Mouse (Mus musculus): ENCODE results near the gene Eno3. TPM values are rescaled to one million over a fixed set of nuclear protein-coding genes. Genes with fewer than 3 reads are reported as not detected.
A peak's percentile ranks its signal among the peaks of the same experiment; 100 is the strongest.

Gene Eno3
- polyA plus RNA-seq, 1 experiment: 15.7 TPM

DNA sequence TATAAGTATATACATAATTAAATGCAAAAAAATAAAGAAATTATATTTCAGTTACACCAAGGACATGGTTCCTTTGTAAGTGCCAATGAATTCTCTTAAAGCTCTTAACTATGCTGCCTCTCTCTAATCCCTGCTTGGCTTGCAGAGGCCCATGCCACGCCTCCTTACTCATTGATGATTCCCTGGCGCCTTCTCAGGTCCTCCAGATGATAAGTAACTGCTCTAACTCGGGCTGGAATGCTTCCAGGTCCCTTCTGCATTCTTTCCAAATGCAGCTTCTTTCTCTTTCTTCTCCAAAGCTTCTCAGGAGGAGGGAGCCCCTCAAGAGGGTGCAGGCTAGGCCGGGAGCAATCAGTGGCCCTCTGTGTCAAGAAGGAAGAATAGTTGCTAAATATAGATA is 32.6 kb downstream of the Eno3 start:
- TF ChIP-seq POLR2A (IDR thresholded peaks at IDR 0.05; ENCODE audit: insufficient read depth, low read length) (no peak), EP300 (IDR thresholded peaks at IDR 0.05; ENCODE audit: insufficient read depth, low read depth, low read length) (no peak), CTCF (IDR thresholded peaks at IDR 0.05; ENCODE audit: low read depth, low read length) (no peak)
- Histone ChIP-seq H3K4me3 (ENCODE audit: low read depth, low read length) (no peak overlapping the region), H3K36me3 (ENCODE audit: control insufficient read depth, insufficient read depth, low read length, poor library complexity, severe bottlenecking) (no peaks in the 10 kb centered on the region), H3K27ac (ENCODE audit: insufficient read depth, low read length) (no peak overlapping the region), H3K9ac (ENCODE audit: low read depth, poor library complexity, severe bottlenecking) (no peak overlapping the region), H3K4me1 (ENCODE audit: control insufficient read depth, insufficient read depth, low read length) (no peaks in the 10 kb centered on the region), H3K9me3 (replicated peaks; ENCODE audit: control insufficient read depth, insufficient read depth, low read length, poor library complexity, severe bottlenecking) (no peaks in the 10 kb centered on the region), H3K27me3 (ENCODE audit: control insufficient read depth, insufficient read depth, low read length, poor library complexity, severe bottlenecking) (no peaks in the 10 kb centered on the region)

DNA sequence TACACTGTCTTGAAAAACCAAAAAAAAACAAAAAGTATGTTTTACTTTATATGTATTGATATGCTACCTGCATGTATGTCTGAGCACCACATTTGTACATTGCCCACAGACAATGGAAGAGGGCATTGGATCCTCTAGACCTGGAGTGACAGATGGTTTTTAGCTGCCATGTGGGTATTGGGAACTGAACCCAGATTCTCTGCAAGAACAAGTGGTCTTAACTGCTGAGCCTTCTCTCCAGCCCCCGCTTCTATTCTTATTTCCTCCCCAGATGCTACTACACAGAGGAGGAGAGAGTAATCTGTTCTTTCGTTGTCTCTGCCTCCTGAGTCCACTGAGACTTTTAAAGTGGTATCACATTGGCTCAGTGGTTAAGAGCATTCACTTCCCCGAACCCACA is 36.5 kb downstream of the Eno3 start:
- H3K9me3 ChIP-seq (replicated peaks; ENCODE audit: control insufficient read depth, insufficient read depth, low read length, poor library complexity, severe bottlenecking): no peaks in the 10 kb centered on the region
- TF ChIP-seq EP300 (IDR thresholded peaks at IDR 0.05; ENCODE audit: insufficient read depth, low read depth, low read length) (no peak), POLR2A (IDR thresholded peaks at IDR 0.05; ENCODE audit: insufficient read depth, low read length) (no peak), CTCF (IDR thresholded peaks at IDR 0.05; ENCODE audit: low read depth, low read length) (no peak)
- H3K27me3 ChIP-seq (ENCODE audit: control insufficient read depth, insufficient read depth, low read length, poor library complexity, severe bottlenecking): no peaks in the 10 kb centered on the region
- no peaks in the 10 kb centered on the region for H3K36me3 ChIP-seq (ENCODE audit: control insufficient read depth, insufficient read depth, low read length, poor library complexity, severe bottlenecking)
- H3K4me1 ChIP-seq (ENCODE audit: control insufficient read depth, insufficient read depth, low read length): no peaks in the 10 kb centered on the region
- H3K9ac ChIP-seq (ENCODE audit: low read depth, poor library complexity, severe bottlenecking): no peak overlapping the region
- H3K27ac ChIP-seq (ENCODE audit: insufficient read depth, low read length): no peak overlapping the region
- no peak overlapping the region for H3K4me3 ChIP-seq (ENCODE audit: low read depth, low read length)

GRCm38 (mm10) chr11:70697376-70697775 is 40.4 kb downstream of the Eno3 start:
- no peak for TF ChIP-seq CTCF (IDR thresholded peaks at IDR 0.05; ENCODE audit: low read depth, low read length)
- TF ChIP-seq EP300 (IDR thresholded peaks at IDR 0.05; ENCODE audit: insufficient read depth, low read depth, low read length): no peak
- no peak for TF ChIP-seq POLR2A (IDR thresholded peaks at IDR 0.05; ENCODE audit: insufficient read depth, low read length)

GRCm38 (mm10) chr11:70699051-70699450 is 42.0 kb downstream of the Eno3 start:
- no peak overlapping the region for H3K27ac ChIP-seq (ENCODE audit: insufficient read depth, low read length)
- no peak for TF ChIP-seq POLR2A (IDR thresholded peaks at IDR 0.05; ENCODE audit: insufficient read depth, low read length)
- no peak for TF ChIP-seq EP300 (IDR thresholded peaks at IDR 0.05; ENCODE audit: insufficient read depth, low read depth, low read length)
- no peak for TF ChIP-seq CTCF (IDR thresholded peaks at IDR 0.05; ENCODE audit: low read depth, low read length)
- no peaks in the 10 kb centered on the region for H3K27me3 ChIP-seq (ENCODE audit: control insufficient read depth, insufficient read depth, low read length, poor library complexity, severe bottlenecking)
- no peaks in the 10 kb centered on the region for H3K36me3 ChIP-seq (ENCODE audit: control insufficient read depth, insufficient read depth, low read length, poor library complexity, severe bottlenecking)
- peak overlapping the region; percentile 94 for H3K9ac ChIP-seq (ENCODE audit: low read depth, poor library complexity, severe bottlenecking)
- no peak overlapping the region for H3K4me3 ChIP-seq (ENCODE audit: low read depth, low read length)
- H3K4me1 ChIP-seq (ENCODE audit: control insufficient read depth, insufficient read depth, low read length): no peaks in the 10 kb centered on the region
- H3K9me3 ChIP-seq (replicated peaks; ENCODE audit: control insufficient read depth, insufficient read depth, low read length, poor library complexity, severe bottlenecking): no peaks in the 10 kb centered on the region

More at GRCm38 (mm10) chr11:70697376-70697775, 40.4 kb downstream of the Eno3 start:
- H3K9me3 ChIP-seq (replicated peaks; ENCODE audit: control insufficient read depth, insufficient read depth, low read length, poor library complexity, severe bottlenecking): no peaks in the 10 kb centered on the region
- H3K36me3 ChIP-seq (ENCODE audit: control insufficient read depth, insufficient read depth, low read length, poor library complexity, severe bottlenecking): no peaks in the 10 kb centered on the region
- H3K4me1 ChIP-seq (ENCODE audit: control insufficient read depth, insufficient read depth, low read length): no peaks in the 10 kb centered on the region
- no peak overlapping the region for H3K9ac ChIP-seq (ENCODE audit: low read depth, poor library complexity, severe bottlenecking)
- H3K27me3 ChIP-seq (ENCODE audit: control insufficient read depth, insufficient read depth, low read length, poor library complexity, severe bottlenecking): no peaks in the 10 kb centered on the region
- no peak overlapping the region for H3K4me3 ChIP-seq (ENCODE audit: low read depth, low read length)
- H3K27ac ChIP-seq (ENCODE audit: insufficient read depth, low read length): no peak overlapping the region

GRCm38 (mm10) chr11:70699722-70700556 is 42.9 kb downstream of the Eno3 start, which contains the start of the genes Inca1 and Kif1c:
TSS of gene Inca1 (minus strand) at chr11:70700155.
TSS of gene Kif1c (plus strand) at chr11:70700548.
- no peaks in the 10 kb centered on the region for H3K4me1 ChIP-seq (ENCODE audit: control insufficient read depth, insufficient read depth, low read length)
- H3K27me3 ChIP-seq (ENCODE audit: control insufficient read depth, insufficient read depth, low read length, poor library complexity, severe bottlenecking): no peaks in the 10 kb centered on the region
- H3K9ac ChIP-seq (ENCODE audit: low read depth, poor library complexity, severe bottlenecking): peak within 1 kb of the TSS; percentile 94
- no peak for TF ChIP-seq EP300 (IDR thresholded peaks at IDR 0.05; ENCODE audit: insufficient read depth, low read depth, low read length)
- peak; percentile 34 for TF ChIP-seq POLR2A (IDR thresholded peaks at IDR 0.05; ENCODE audit: insufficient read depth, low read length)
- peak within 1 kb of the TSS; percentile 74; the same call in 1 of the 2 replicates for H3K27ac ChIP-seq (ENCODE audit: insufficient read depth, low read length)
- H3K36me3 ChIP-seq (ENCODE audit: control insufficient read depth, insufficient read depth, low read length, poor library complexity, severe bottlenecking): peaks cover 4% of the 10 kb centered on the region
- peak within 1 kb of the TSS; percentile 93 for H3K4me3 ChIP-seq (ENCODE audit: low read depth, low read length)
- H3K9me3 ChIP-seq (replicated peaks; ENCODE audit: control insufficient read depth, insufficient read depth, low read length, poor library complexity, severe bottlenecking): no peaks in the 10 kb centered on the region

- peak overlapping the region; percentile 94 for H3K9ac ChIP-seq (ENCODE audit: low read depth, poor library complexity, severe bottlenecking)
- no peaks in the 10 kb centered on the region for H3K4me1 ChIP-seq (ENCODE audit: control insufficient read depth, insufficient read depth, low read length)
- TF ChIP-seq CTCF (IDR thresholded peaks at IDR 0.05; ENCODE audit: low read depth, low read length): no peak
- TF ChIP-seq EP300 (IDR thresholded peaks at IDR 0.05; ENCODE audit: insufficient read depth, low read depth, low read length): no peak
- no peak for TF ChIP-seq POLR2A (IDR thresholded peaks at IDR 0.05; ENCODE audit: insufficient read depth, low read length)
- H3K27ac ChIP-seq (ENCODE audit: insufficient read depth, low read length): no peak overlapping the region
- no peaks in the 10 kb centered on the region for H3K27me3 ChIP-seq (ENCODE audit: control insufficient read depth, insufficient read depth, low read length, poor library complexity, severe bottlenecking)
- H3K4me3 ChIP-seq (ENCODE audit: low read depth, low read length): peak overlapping the region; percentile 86
- no peaks in the 10 kb centered on the region for H3K9me3 ChIP-seq (replicated peaks; ENCODE audit: control insufficient read depth, insufficient read depth, low read length, poor library complexity, severe bottlenecking)
- peaks cover 11% of the 10 kb centered on the region for H3K36me3 ChIP-seq (ENCODE audit: control insufficient read depth, insufficient read depth, low read length, poor library complexity, severe bottlenecking)
Measured at GRCm38 (mm10) chr11:70700613-70701012, 43.6 kb downstream of the Eno3 start.
